Mouse (Mus musculus) spleen, adult 2 months (tissue): ENCODE measurements at regions not wholly inside any gene's neighbourhood (a gene's known extent, or its start where the extent isn't known, plus 50 kb on each side); places are given as distances from the start of the nearest gene placed in this dataset.

ENCODE experiments used
- DNase-seq, 2 experiments: peaks; one replicate each; pipeline versions ENCODE4 v3.0.0 to v3.0.0-alpha.2; 2012 to 2021; ENCODE audit warnings: low spot score in 2 of 2, low read depth in 1 of 2
- H3K27ac ChIP-seq: fragments of 200-500 bp; 2 replicates; pipeline ENCODE4 v1.5.1; 2012; ENCODE audit warnings: low read length, inconsistent platforms; ENCODE audit not compliant: insufficient read depth
- H3K27me3 ChIP-seq: fragments of 200-500 bp; 2 replicates; pipeline ENCODE4 v1.6.1; 2012; ENCODE audit warnings: mild to moderate bottlenecking, moderate library complexity, low read length, inconsistent platforms; ENCODE audit not compliant: control insufficient read depth, insufficient read depth
- H3K36me3 ChIP-seq: fragments of 200-500 bp; 2 replicates; pipeline ENCODE4 v1.6.1; 2012; ENCODE audit warnings: mild to moderate bottlenecking, low read length, inconsistent platforms; ENCODE audit not compliant: control insufficient read depth, insufficient read depth
- H3K4me1 ChIP-seq: fragments of 200-500 bp; 2 replicates; pipeline ENCODE4 v1.6.1; 2011; ENCODE audit warnings: inconsistent platforms; ENCODE audit not compliant: control insufficient read depth, insufficient read depth, insufficient read length
- H3K4me3 ChIP-seq: fragments of 200-500 bp; 2 replicates; pipeline ENCODE4 v1.5.1; 2011; ENCODE audit warnings: mild to moderate bottlenecking, inconsistent platforms; ENCODE audit not compliant: insufficient read depth, insufficient read length; ENCODE audit errors: extremely low read depth
- CTCF ChIP-seq: fragments of 200-500 bp; IDR thresholded peaks from 2 replicates; pipeline ENCODE4 v1.5.1; 2011; ENCODE audit warnings: mild to moderate bottlenecking, inconsistent platforms; ENCODE audit not compliant: insufficient read depth, insufficient read length, insufficient replicate concordance; ENCODE audit errors: extremely low read depth
- POLR2A ChIP-seq: fragments of 200-500 bp; IDR thresholded peaks from 2 replicates; pipeline ENCODE4 v1.6.1; 2011; ENCODE audit warnings: low read depth, low read length, inconsistent platforms
- whole genome bisulfite sequencing: fragments of 180-500 bp; shearing (Covaris S2); methylation state at CpG from one replicate; pipeline ENCODE4 v1.1.7; 2018; 5-methylcytosine and 5-hydroxymethylcytosine counted together

DNA sequence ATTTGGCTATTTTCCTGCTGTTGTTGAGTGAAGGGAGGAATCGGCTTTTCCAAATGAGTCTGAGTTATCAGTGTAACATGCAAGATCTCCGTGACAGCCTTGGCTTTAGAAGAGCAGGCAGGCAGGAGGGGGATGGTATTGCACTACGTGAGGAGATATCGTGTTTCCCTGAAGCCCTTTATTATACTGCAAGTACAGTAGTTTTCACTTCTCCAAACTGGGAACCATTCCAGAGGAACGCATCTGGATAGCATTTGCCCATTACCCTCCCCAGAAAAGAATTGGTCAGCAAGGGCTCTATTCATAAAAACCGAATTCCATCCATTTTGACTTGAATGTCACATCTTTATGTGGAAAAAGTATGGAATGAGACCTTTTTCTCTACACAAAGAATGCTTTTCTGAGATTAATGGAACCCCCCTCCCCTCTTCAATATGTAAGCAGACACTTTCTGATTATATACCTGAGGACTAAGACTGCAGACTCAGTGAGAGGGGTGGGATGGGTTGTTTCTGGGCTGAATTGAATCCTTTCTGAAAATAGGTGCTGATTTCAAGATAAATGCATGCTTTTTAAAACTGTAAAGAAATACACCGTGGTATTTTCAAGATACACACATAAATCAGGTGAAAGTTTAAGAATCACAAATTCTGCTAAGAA lies 571.8 kb downstream of the Car8 start:
- Histone ChIP-seq H3K27me3 (no peaks in the 10 kb centered on the region), H3K27ac (no peak overlapping the region), H3K4me3 (no peak overlapping the region), H3K4me1 (no peaks in the 10 kb centered on the region), H3K36me3 (no peaks in the 10 kb centered on the region)
- WGBS: 87% methylated on average over 7 of the region's 7 CpGs
- TF ChIP-seq POLR2A: no peak
- TF ChIP-seq CTCF: no peak
- no peak for DNase-seq

DNA sequence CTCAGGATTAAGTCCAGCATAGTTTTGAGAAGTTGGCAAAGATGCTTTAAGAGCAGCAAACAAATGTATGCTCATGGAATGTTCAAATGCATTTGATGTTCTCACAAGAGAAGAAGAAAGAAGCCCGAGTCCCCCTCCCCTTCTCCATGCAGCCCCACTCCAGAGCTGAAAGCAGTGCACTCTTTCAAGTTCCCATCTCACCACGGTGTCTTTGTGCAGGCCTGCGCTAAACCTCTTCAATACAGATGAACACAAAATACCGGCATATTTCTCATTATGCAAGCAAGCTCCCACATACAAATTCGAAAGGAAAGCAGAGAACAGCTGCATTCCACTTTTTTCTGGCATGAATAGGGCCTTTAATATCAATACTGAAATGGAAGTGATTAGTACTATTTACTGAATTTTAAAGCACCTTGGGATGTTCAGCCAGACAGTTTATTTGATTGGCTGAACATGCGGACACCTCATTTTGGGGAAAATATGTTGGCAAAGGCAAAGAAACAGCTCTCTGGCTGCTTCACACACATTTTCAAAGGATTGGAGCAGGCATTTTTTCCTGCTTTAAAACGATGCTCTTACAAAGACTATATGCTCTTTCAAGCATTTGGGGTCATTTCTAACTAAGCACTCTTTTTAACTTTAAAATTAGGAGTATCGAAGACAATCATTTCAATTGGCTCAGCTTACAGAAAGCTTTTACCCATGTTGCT lies 595.8 kb downstream of the Car8 start:
- Histone ChIP-seq H3K27ac (no peak overlapping the region), H3K27me3 (no peaks in the 10 kb centered on the region), H3K4me3 (no peak overlapping the region), H3K4me1 (no peaks in the 10 kb centered on the region), H3K36me3 (no peaks in the 10 kb centered on the region)
- WGBS: 85% methylated on average over 8 of the region's 8 CpGs
- TF ChIP-seq POLR2A: no peak
- no peak for TF ChIP-seq CTCF
- no peak for DNase-seq

DNA sequence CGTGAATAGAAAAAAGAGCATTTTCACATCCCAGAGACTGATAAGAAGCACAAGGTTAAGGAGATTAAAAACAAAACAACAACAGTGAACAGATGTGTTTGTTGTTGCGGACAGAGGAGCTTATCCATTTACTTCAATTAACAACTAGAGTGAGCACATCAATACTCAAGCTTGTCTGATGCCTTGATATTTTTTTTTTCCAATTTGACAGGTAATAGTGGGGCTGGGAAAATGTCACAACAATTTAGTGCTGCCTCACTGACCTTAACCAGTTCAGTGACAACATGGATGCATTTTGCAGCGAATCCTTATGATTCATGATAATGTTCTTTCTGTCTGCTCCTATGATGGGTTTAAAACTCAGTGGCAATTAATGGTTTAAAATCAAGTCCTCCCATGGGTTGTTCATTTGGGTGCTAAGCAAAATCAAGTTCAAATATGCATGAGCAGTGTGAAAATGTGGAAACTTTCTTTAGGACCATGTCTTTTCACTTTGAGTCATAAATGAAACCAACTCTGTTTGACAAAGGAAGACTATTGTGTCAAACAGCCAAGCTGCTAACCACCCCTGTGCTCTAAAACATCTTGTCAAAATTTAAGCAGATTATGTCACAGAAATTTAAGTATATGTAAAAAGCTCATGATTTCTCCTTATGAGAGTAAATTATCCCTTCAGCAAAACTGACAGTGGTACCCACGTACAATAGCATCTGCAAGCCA lies 641.0 kb downstream of the Car8 start:
- Histone ChIP-seq H3K36me3 (no peaks in the 10 kb centered on the region), H3K4me3 (no peak overlapping the region), H3K4me1 (no peaks in the 10 kb centered on the region), H3K27me3 (no peaks in the 10 kb centered on the region), H3K27ac (no peak overlapping the region)
- no peak for DNase-seq
- TF ChIP-seq POLR2A (no peak), CTCF (no peak)
- WGBS: 82% methylated on average over 4 of the region's 4 CpGs

DNA sequence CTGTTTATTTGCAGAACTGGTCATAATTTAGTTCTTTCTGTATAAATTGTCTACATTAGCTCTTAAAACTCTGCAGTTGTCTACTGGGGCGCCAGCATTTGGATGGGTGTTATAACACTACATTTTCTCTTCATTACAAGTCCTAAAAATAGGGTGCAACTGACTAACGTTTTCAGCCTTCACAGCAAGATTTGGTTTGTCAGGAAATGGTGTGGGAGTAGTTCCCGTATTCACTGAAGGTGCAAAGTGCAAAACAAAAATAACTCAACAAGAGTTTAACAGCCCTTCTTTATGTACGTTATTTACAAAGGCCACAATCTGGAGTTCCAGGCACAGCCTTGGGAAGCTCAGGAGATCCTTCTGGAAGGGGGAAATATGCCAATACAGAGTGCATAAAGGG lies 642.7 kb downstream of the Car8 start:
- TF ChIP-seq CTCF: no peak
- no peak overlapping the region for H3K27ac ChIP-seq
- H3K4me1 ChIP-seq: no peaks in the 10 kb centered on the region
- WGBS: 12% methylated on average over 4 of the region's 4 CpGs
- H3K4me3 ChIP-seq: no peak overlapping the region
- no peaks in the 10 kb centered on the region for H3K27me3 ChIP-seq
- DNase-seq: no peak
- no peaks in the 10 kb centered on the region for H3K36me3 ChIP-seq

DNA sequence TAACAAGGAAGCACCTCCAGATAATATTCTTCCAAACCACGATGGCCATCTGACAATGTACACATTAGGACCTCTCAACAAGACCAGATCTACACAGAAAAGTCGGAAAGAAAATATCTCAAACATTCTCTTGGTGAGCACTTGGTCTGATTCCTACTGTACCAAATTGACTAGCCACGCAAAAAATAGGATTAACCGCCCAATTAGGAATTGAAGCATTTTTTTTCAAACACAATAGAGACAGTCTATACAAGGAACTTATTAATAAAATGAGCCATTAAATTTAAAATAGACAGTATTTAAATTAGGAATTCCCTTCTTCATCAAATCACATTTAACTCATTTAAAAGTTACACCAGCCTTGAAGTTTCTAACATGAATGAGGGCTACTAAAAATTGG lies 655.0 kb downstream of the Car8 start:
- H3K27me3 ChIP-seq: no peaks in the 10 kb centered on the region
- no peak overlapping the region for H3K27ac ChIP-seq
- DNase-seq: no peak
- H3K4me3 ChIP-seq: no peak overlapping the region
- no peak for TF ChIP-seq CTCF
- no peak for TF ChIP-seq POLR2A
- no peaks in the 10 kb centered on the region for H3K36me3 ChIP-seq
- 92% methylated on average over 4 of the region's 4 CpGs for WGBS
- no peaks in the 10 kb centered on the region for H3K4me1 ChIP-seq

DNA sequence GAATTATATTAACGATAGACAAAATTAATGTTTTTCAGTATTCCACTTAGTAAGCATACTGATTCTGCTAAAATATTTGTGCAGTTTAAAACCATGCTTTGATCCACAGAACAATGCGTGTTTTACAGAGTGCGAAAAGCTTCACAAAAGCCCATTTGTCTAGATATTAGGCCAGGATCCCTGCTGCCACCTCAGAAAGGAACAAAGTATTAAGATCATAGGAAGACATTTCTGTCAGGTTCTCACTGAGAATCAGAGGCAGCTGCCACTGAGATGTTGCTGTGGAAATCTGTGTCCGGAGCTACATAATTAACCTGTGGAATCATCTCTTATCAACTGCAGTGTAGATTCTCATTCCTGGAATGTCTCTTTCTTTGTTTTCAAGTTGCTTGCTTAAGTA lies 656.9 kb downstream of the Car8 start:
- TF ChIP-seq POLR2A (no peak), CTCF (no peak)
- Histone ChIP-seq H3K27ac (no peak overlapping the region), H3K4me3 (no peak overlapping the region), H3K27me3 (no peaks in the 10 kb centered on the region), H3K36me3 (no peaks in the 10 kb centered on the region), H3K4me1 (no peaks in the 10 kb centered on the region)
- DNase-seq: no peak
- WGBS: 91% methylated on average over 4 of the region's 4 CpGs
